Mouse (Mus musculus) WW6 (cell line): Measurements from ENCODE around the gene Efs.
"Not testable (repeated sequence)": the region's sequence is repeated elsewhere in the genome, so short reads cannot be mapped to it uniquely, and the experiment has no call there.

Experiments
- DNase-seq: peaks from one replicate; pipeline ENCODE4 v3.0.0-alpha.2; 2013; ENCODE audit warnings: low read depth, low spot score

Gene Efs

DNA sequence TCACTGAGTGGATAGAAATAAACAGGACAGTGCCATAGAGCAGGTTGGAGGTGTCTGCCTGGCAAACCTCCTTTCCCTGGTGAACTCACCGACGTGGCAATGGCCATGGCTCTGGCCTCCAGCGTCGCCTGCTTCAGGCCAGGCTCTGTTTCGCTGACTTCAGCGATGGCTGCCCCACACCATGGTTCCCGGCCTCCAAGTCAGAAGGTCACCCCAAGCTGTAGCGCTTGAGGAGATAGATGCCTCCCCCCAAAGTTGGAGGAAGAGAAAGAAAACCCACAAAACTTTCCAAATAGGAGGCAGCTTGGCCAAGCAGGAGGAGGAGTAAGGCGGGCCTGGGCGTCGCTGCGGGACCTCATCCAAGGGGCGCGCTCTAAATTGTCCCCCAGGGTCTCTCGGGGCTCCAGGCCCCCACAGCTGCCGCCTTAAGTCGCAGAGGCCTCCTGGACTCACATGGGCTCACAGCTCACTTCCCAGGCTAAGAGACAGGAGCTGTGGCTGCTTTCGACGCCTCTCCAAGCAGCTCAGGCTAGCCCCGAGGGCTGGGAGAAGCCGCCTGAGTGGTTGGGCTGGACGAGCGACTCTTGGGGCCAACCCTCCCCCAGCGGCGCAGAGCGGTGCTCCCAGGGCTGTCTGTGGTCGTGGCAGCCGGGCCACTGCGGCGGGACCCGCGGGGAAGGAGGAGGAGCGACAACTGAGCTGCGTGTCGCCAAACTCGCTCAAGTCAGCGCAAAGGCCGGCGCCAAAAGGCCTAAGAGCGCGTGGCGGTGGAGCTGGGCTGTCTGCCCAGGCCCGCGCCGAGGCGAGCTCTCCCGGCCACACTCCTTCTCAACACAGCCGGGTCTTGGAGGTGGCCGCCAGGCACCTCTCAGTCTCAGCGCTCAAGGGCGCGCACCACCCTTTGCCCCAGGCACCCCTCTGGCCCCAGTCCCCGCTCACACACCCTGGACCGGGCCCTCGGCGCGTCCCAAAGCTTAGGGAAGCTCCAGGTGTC lies at the start of gene Efs:
TSS of gene Efs (minus strand) at position 778 of the 994 bp plus-strand sequence.
- no peak for DNase-seq

DNA sequence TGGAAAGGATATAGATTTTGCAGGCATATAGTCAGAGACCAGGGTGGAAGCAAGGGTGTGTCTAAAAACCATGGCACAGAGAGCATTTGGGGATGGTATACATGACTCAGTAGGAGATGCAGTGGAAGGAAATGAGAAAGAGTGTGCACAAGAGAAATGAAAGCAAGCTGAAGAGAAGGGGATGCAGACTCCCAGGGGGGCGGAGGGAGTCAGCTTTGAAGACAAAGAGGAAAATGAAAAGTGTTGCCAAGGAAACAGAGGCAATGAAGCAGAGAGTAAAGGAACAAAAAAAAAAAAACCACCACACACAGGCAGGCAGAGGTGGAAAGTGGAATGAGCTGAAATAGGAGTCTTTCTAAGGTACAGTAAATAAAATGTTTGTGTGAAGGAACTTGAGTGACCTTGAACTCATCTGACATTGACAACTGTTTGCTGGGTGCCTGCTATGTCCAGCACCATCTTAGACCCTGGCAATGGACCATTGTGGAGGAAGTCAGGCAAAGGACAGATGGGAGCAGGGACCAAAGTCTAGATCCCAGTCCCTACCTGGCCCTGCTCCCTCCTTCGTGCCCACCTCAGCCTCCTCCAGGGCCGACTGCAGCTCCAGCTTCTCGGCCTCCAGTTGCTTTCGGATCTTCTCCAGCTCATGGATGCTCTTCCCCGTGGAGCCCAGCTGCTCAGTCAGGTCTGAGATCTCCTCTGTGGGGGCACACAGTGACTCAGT lies 48.3 kb upstream of the Efs start:
- no peak for DNase-seq

- DNase-seq: not testable (repeated sequence)
Observed at GRCm38 (mm10) chr14:54972786-54973185, 46.9 kb upstream of the Efs start.

- DNase-seq: no peak
Observed at GRCm38 (mm10) chr14:54968344-54968743, 42.4 kb upstream of the Efs start.

GRCm38 (mm10) chr14:54967874-54968273 lies 41.9 kb upstream of the Efs start:
- DNase-seq: no peak

- no peak for DNase-seq
Observed at GRCm38 (mm10) chr14:54966320-54966977, 40.5 kb upstream of the Efs start, which contains the start of gene Myh6. TSS of gene Myh6 (minus strand) at chr14:54966927.

DNA sequence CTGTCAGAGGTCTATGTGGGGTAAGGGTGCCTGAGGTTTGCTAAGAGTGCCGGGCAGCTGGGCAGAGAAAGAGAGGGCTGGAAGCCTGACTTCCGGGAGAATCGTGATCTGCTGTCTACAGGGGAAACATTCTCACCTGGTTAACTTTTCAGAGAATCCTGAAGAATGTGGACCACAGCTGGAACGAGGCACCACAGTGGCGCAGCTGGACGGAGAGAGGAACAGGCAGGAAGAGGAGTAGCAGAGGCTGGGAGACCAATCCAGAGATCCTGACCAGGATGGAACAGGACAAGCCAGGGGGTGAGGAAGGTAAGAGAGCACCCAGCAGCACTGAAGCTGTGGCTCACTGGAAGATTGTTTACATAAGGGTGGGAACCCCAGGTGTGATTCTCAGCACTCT lies 39.7 kb upstream of the Efs start:
- DNase-seq: no peak

GRCm38 (mm10) chr14:54965044-54965443 lies 39.1 kb upstream of the Efs start:
- DNase-seq: no peak

DNA sequence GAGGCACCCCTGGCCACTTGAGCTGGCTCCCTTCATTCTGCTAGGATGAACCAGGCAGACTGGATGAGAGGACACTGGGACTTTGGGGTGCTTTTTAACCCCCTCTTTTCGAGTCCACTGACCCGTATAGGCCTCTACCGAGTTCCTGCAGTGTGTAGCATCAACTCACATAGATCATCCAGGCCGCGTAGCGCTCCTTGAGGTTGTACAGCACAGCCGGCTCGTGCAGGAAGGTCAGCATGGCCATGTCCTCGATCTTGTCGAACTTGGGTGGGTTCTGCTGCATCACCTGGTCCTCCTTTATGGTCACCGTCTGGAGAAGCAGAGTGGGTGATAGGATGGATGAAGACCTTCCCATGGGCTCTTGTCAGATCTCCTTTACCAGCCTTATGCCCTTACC lies 37.8 kb upstream of the Efs start:
- DNase-seq: no peak

GRCm38 (mm10) chr14:54962714-54963113 lies 36.8 kb upstream of the Efs start:
- no peak for DNase-seq

- no peak for DNase-seq
Observed at GRCm38 (mm10) chr14:54961487-54961886, 35.6 kb upstream of the Efs start.

DNA sequence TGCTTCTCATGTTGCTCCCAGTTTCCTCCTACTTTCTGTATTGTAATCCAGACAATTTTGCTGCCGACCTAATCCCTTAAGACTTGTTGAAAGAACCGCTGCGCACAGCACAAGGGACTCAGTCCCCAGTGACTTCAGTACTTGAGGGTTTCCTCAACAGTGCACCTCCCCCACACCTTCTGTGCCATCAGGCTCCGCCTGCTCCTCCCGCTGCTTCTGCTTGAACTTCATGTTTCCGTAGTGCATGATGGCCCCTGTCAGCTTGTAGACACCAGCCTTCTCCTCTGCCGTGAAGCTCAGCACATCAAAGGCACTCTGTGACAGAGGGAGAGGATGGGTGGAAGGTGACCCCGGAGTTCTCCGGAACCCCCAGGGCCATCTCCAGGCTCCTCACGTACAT lies 34.8 kb upstream of the Efs start:
- DNase-seq: no peak

- DNase-seq: not testable (repeated sequence)
Observed at GRCm38 (mm10) chr14:54959853-54960613, 34.1 kb upstream of the Efs start.

- DNase-seq: no peak
Observed at GRCm38 (mm10) chr14:54959197-54959596, 33.3 kb upstream of the Efs start.

DNA sequence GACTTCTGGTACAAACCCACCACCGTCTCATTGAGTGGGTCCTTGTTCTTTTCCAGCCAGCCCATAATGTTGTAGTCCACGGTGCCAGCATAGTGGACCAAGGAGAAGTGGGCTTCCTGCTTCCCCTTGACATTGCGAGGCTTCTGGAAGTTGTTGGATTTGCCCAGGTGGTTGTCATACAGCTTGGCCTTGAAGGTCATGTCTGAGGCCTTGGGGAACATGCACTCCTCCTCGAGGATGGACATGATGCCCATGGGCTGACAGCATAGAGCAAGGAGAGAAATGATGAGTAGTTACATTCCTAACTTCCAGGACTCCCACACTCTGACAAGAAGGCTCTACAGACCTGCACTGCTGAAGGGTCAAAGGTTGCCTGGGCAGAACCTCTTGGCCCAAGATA lies 32.6 kb upstream of the Efs start:
- DNase-seq: no peak

GRCm38 (mm10) chr14:54956533-54956932 lies 30.6 kb upstream of the Efs start:
- DNase-seq: no peak

DNA sequence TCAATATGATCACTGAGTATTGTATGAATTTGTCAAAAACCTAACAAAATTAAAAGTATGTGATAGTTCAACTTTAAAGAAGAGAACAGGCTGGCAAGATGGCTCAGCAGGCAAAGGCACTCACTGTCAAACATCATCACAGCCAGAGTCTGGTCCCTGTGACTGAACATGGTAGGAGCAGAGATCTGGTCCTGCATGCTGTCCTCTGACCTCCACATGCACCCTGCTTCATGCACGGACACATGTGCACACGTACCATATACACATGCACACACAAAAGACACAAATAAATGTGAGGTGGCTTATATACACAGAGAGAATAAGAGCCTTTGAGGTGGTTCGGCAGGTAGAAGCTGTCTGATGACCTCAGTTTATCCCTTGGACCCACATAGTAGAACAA lies 29.6 kb upstream of the Efs start:
- no peak for DNase-seq

GRCm38 (mm10) chr14:54954474-54954873 lies 28.5 kb upstream of the Efs start:
- no peak for DNase-seq

- DNase-seq: no peak
Observed at GRCm38 (mm10) chr14:54953664-54954206, 27.8 kb upstream of the Efs start.

GRCm38 (mm10) chr14:54951587-54951986 lies 25.7 kb upstream of the Efs start:
- no peak for DNase-seq

GRCm38 (mm10) chr14:54950493-54950892 lies 24.6 kb upstream of the Efs start:
- no peak for DNase-seq
